Comparison of ENCODE assay signal across 25 mouse cellular contexts in the genomic region with DNA sequence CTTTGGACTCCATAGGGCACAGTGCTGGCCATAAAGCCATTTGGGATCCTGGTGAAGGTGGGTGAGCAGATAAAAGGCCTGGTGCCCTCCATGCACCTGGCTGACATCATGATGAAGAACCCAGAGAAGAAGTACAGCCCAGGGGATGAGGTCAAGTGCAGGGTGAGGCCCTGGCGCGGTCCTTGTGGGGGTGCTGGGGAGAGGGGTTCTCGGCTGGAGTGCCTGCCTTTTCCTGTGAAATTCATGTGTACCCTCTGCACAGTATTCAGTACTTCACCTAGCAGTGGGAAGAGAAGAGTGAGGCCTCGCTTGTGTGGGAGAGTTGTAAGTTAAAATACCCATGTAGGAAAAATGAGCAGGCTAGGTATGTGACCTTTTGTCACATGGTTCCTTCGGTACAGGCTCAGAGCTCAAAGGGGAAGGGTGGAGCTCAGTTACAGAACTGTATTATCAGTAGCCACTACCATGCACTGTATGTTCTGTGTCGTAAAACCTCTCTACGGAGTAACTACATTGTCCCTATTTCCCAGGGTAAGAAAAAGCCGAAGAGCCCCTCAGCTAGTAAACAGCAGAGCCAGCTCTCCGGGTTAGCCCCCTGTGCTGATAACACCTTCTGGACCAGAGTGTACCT. TPM values are rescaled to one million over a fixed set of nuclear protein-coding genes. Genes with fewer than 3 reads are reported as not detected.
"Had no signal": no experiment of that assay in that cellular context is flagged by ENCODE, and none has a peak within 500 bp of the region (broad histone marks: within the 10 kb centered on the region; RNA-seq: fewer than 3 reads in every experiment).

No protein-coding gene starts in this region.

- H3K27me3 ChIP-seq: neural tube, embryonic 12.5 days; neural tube, embryonic 13.5 days; neural tube, embryonic 15.5 days; stomach, embryonic 15.5 days had no signal

- H3K4me3 ChIP-seq: neural tube, embryonic 12.5 days; neural tube, embryonic 13.5 days; neural tube, embryonic 15.5 days; stomach, embryonic 15.5 days had no signal

- H3K9ac ChIP-seq: neural tube, embryonic 12.5 days; neural tube, embryonic 13.5 days; neural tube, embryonic 15.5 days; stomach, embryonic 15.5 days had no signal

- H3K9me3 ChIP-seq: neural tube, embryonic 12.5 days; neural tube, embryonic 13.5 days; neural tube, embryonic 15.5 days; stomach, embryonic 15.5 days had no signal

- H3K4me2 ChIP-seq: neural tube, embryonic 12.5 days; neural tube, embryonic 13.5 days; neural tube, embryonic 15.5 days; stomach, embryonic 15.5 days had no signal

- DNase-seq: retina, postnatal 1 day; right cerebral cortex, adult 18-20 months; right cerebral cortex, postnatal 14 days; right cerebral cortex, postnatal 25 days; right cerebral cortex, postnatal 4 days; spleen, adult 18-20 months; thymus, adult 18-20 months; thymus, adult 2 months; thymus, postnatal 14 days; thymus, postnatal 25 days; thymus, postnatal 36 days; thymus, postnatal 4 days had no signal

- H3K4me1 ChIP-seq: neural tube, embryonic 12.5 days; neural tube, embryonic 13.5 days; neural tube, embryonic 15.5 days; stomach, embryonic 15.5 days had no signal

- H3K27ac ChIP-seq: neural tube, embryonic 12.5 days; neural tube, embryonic 13.5 days; neural tube, embryonic 15.5 days; stomach, embryonic 15.5 days; stomach, postnatal 0 days had no signal

RNA-seq across cellular contexts. Expression of a gene that starts 39.3 kb away (rescaled TPM):
- polyA plus RNA-seq: neural tube, embryonic 11.5 days; neural tube, embryonic 12.5 days; neural tube, embryonic 13.5 days; neural tube, embryonic 14.5 days; neural tube, embryonic 15.5 days; spleen, adult 2 months; stomach, embryonic 14.5 days; stomach, embryonic 15.5 days; stomach, embryonic 16.5 days; stomach, postnatal 0 days; testis, adult 2 months; thymus, adult 2 months; thymus, postnatal 0 days; urinary bladder, adult 2 months had no signal
